Mouse (Mus musculus) lung, postnatal 0 days (tissue): Measurements from ENCODE around the gene Ano10.

ENCODE experiments used
- CTCF ChIP-seq: IDR thresholded peaks from 2 replicates; pipeline ENCODE4 v1.5.1; 2016; ENCODE audit warnings: antibody characterized with exemption, mild to moderate bottlenecking
- EP300 ChIP-seq: IDR thresholded peaks from 2 replicates; pipeline ENCODE4 v1.6.1; 2016; ENCODE audit warnings: antibody characterized with exemption, mild to moderate bottlenecking, control low read depth

GRCm38 (mm10) chr9:122148356-122148755, 145.9 kb downstream of the Ano10 start:
- TF ChIP-seq CTCF (no peak), EP300 (no peak)
